Mouse (Mus musculus) bone marrow, adult 2 months (tissue): ENCODE results near the gene Cep57l1.

Experiments used
- CTCF ChIP-seq: fragments of 200-500 bp; IDR thresholded peaks from 2 replicates; pipeline ENCODE4 v1.5.1; 2011; ENCODE audit warnings: low read length, control low read depth; ENCODE audit not compliant: control insufficient read depth, insufficient read depth
- POLR2A ChIP-seq: fragments of 200-500 bp; IDR thresholded peaks from 2 replicates; pipeline ENCODE4 v1.6.1; 2011; ENCODE audit warnings: low read depth, mild to moderate bottlenecking, control low read depth, low read length, borderline replicate concordance; ENCODE audit not compliant: control insufficient read depth

GRCm38 (mm10) chr10:41709341-41709740 lies 100.3 kb downstream of the Cep57l1 start:
- TF ChIP-seq CTCF = no peak
- TF ChIP-seq POLR2A = no peak
